Mouse (Mus musculus): ENCODE results near the gene Ptprj. TPM values are rescaled to one million over a fixed set of nuclear protein-coding genes. Genes with fewer than 3 reads are reported as not detected.

Gene Ptprj
- total and polyA plus RNA-seq, 3 experiments = 3.7 to 10.5 (median 7.4) TPM

DNA sequence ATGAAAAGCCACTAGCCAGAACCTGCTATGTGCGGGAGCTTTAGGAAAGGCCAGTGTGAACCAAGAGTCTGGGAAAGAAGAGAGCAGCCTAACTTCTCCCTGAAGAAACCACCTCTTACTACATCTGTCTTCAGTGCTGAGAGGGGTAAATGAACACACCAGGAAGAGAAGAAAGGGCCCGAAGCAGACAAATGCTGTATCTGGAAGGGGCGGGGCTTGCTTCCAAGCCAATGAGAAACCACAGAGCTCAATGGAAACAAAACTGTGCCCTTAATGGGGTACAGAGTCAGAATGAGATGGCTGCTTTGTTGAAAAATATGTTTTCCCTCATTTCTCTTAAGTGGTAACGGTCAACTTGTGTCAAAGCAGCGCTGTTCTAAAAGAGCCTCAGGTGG is 83.8 kb downstream of the Ptprj start:
- intact Hi-C loops (cut with DNase I) = no loop called here
- Histone ChIP-seq H3K9ac (ENCODE audit: low read depth, low read length) (no peak overlapping the region), H3K27ac (no peak overlapping the region), H3K27me3 (ENCODE audit: control insufficient read depth, insufficient read depth, low read length) (no peaks in the 10 kb centered on the region), H3K4me3 (no peak overlapping the region), H3K4me1 (ENCODE audit: control insufficient read depth, insufficient read depth, low read length) (peaks cover 3% of the 10 kb centered on the region), H3K36me3 (ENCODE audit: control insufficient read depth, insufficient read depth, low read length) (no peaks in the 10 kb centered on the region), H3K79me2 (replicated peaks; ENCODE audit: control insufficient read depth, insufficient read depth, low read length) (no peaks in the 10 kb centered on the region)
- no peak for DNase-seq
- WGBS = 84% methylated on average over 5 of the region's 5 CpGs
- TF ChIP-seq EP300 (IDR thresholded peaks at IDR 0.05; ENCODE audit: insufficient read depth, low read depth, low read length) (no peak), POLR2A (IDR thresholded peaks at IDR 0.05; ENCODE audit: insufficient read depth, low read depth, low read length) (no peak), CTCF (IDR thresholded peaks at IDR 0.05) (no peak)

DNA sequence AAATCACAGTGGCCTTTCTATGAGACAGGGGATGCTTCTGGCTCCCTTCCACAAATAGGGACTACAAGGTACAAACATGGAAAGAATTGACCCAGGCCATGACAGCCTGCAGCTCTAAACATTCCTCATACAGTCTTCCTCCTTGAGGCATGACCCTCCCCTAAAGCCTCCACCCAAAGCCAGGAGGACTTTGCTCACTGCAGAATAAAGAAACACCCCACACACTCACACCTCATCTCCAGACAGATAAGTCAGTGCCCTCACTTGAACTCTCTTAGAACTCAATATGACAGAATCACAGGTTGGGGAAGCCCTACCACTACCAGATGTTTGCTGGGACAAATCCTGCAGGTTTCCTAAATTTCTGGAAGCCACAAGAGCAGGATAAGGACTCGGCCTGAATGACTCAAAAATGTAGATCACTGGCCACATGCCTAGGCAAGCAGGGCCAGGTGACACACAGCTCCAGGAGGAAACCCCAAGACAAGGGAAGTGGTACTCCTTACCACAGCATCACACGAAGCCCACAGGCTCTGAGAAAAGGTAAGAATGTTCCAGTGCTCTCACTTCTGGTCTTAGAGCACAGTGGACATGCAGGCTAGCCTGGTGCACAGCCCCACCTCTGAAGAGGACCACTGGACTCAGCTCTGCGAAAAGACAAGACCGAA is 84.3 kb downstream of the Ptprj start:
- H3K36me3 ChIP-seq (ENCODE audit: control insufficient read depth, insufficient read depth, low read length) = no peaks in the 10 kb centered on the region
- peaks cover 3% of the 10 kb centered on the region for H3K4me1 ChIP-seq (ENCODE audit: control insufficient read depth, insufficient read depth, low read length)
- no peaks in the 10 kb centered on the region for H3K79me2 ChIP-seq (replicated peaks; ENCODE audit: control insufficient read depth, insufficient read depth, low read length)
- no peak overlapping the region for H3K4me3 ChIP-seq
- H3K9ac ChIP-seq (ENCODE audit: low read depth, low read length) = no peak overlapping the region
- TF ChIP-seq CTCF (IDR thresholded peaks at IDR 0.05) = no peak
- TF ChIP-seq EP300 (IDR thresholded peaks at IDR 0.05; ENCODE audit: insufficient read depth, low read depth, low read length) = no peak
- TF ChIP-seq POLR2A (IDR thresholded peaks at IDR 0.05; ENCODE audit: insufficient read depth, low read depth, low read length) = no peak
- WGBS = 74% methylated on average over 4 of the region's 4 CpGs
- H3K27me3 ChIP-seq (ENCODE audit: control insufficient read depth, insufficient read depth, low read length) = no peaks in the 10 kb centered on the region
- DNase-seq = no peak
- intact Hi-C loops (cut with DNase I) = no loop called here
- H3K27ac ChIP-seq = no peak overlapping the region

DNA sequence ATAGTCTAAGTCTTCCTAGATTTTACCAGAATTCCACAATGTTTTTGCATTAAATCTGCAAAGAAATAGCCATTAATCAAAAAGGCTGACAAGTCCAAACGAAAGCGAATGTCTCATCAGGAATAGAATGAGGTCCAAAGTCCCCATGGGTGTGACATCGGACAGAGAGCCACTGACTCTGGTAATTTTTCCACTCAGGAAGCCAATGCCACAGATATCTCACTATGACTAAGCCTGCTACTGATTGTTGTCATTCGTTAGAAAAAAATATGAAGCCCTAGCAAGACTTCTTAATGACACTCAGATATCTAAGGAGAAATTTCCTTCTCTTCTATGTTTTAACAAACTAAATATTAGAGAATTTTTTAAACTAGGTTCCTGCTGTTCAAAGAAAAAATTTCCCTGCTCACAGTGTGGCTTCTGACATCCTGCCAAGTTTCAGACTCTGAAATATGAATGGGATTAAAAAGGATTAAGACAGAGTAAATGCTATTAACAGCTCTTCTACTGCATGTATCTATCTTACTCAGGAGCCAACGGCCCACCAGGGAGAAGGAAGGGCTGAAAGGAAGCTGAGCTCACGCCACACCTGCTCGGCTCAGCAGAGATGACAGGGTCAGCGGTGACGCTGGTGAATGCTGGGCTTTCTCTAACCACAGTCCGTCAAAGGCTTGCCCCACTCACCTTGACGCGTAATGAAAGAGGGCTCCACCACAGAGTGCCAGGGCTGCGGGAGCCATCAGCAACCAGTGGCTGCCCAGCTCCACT is 90.0 kb downstream of the Ptprj start:
- H3K27me3 ChIP-seq (ENCODE audit: control insufficient read depth, insufficient read depth, low read length) = no peaks in the 10 kb centered on the region
- no peaks in the 10 kb centered on the region for H3K79me2 ChIP-seq (replicated peaks; ENCODE audit: control insufficient read depth, insufficient read depth, low read length)
- intact Hi-C loops (cut with DNase I) = no loop called here
- no peak overlapping the region for H3K4me3 ChIP-seq
- WGBS = 29% methylated on average over 13 of the region's 13 CpGs
- H3K4me1 ChIP-seq (ENCODE audit: control insufficient read depth, insufficient read depth, low read length) = peaks cover 6% of the 10 kb centered on the region
- TF ChIP-seq EP300 (IDR thresholded peaks at IDR 0.05; ENCODE audit: insufficient read depth, low read depth, low read length) = no peak
- no peak for TF ChIP-seq CTCF (IDR thresholded peaks at IDR 0.05)
- no peak for TF ChIP-seq POLR2A (IDR thresholded peaks at IDR 0.05; ENCODE audit: insufficient read depth, low read depth, low read length)
- no peaks in the 10 kb centered on the region; the same call in 1 of the 2 replicates for H3K36me3 ChIP-seq (ENCODE audit: control insufficient read depth, insufficient read depth, low read length)
- peak overlapping the region; percentile 53 for H3K9ac ChIP-seq (ENCODE audit: low read depth, low read length)
- H3K27ac ChIP-seq = peak overlapping the region; percentile 51
- no peak for DNase-seq

DNA sequence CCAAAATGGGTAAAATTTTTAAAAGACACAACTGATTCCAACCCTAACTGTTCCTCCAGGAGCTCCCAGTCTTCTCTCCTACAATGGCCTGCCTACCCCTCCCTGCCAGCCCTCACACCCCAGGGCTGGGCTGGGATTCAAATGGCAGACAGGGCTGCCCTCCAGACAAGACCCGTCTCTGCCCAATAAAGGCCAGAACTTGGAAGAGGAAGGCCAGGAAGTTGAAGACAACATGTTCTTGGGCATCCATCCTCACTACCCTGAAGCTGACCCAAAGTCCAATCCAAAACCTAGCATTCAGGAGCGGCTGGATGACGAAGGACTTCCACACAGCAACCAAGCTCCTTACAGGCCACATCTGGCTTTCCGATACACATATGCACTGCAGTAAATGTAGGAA is 90.6 kb downstream of the Ptprj start:
- H3K27me3 ChIP-seq (ENCODE audit: control insufficient read depth, insufficient read depth, low read length) = no peaks in the 10 kb centered on the region
- TF ChIP-seq POLR2A (IDR thresholded peaks at IDR 0.05; ENCODE audit: insufficient read depth, low read depth, low read length) (no peak), EP300 (IDR thresholded peaks at IDR 0.05; ENCODE audit: insufficient read depth, low read depth, low read length) (no peak), CTCF (IDR thresholded peaks at IDR 0.05) (no peak)
- no peaks in the 10 kb centered on the region; the same call in 1 of the 2 replicates for H3K36me3 ChIP-seq (ENCODE audit: control insufficient read depth, insufficient read depth, low read length)
- no peak overlapping the region for H3K9ac ChIP-seq (ENCODE audit: low read depth, low read length)
- DNase-seq = peak in 1 of 2 experiments; percentile 44
- 52% methylated on average over 4 of the region's 4 CpGs for WGBS
- H3K4me3 ChIP-seq = no peak overlapping the region
- H3K4me1 ChIP-seq (ENCODE audit: control insufficient read depth, insufficient read depth, low read length) = peaks cover 6% of the 10 kb centered on the region
- no peaks in the 10 kb centered on the region for H3K79me2 ChIP-seq (replicated peaks; ENCODE audit: control insufficient read depth, insufficient read depth, low read length)
- peak overlapping the region; percentile 51 for H3K27ac ChIP-seq
- intact Hi-C loops (cut with DNase I) = no loop called here

DNA sequence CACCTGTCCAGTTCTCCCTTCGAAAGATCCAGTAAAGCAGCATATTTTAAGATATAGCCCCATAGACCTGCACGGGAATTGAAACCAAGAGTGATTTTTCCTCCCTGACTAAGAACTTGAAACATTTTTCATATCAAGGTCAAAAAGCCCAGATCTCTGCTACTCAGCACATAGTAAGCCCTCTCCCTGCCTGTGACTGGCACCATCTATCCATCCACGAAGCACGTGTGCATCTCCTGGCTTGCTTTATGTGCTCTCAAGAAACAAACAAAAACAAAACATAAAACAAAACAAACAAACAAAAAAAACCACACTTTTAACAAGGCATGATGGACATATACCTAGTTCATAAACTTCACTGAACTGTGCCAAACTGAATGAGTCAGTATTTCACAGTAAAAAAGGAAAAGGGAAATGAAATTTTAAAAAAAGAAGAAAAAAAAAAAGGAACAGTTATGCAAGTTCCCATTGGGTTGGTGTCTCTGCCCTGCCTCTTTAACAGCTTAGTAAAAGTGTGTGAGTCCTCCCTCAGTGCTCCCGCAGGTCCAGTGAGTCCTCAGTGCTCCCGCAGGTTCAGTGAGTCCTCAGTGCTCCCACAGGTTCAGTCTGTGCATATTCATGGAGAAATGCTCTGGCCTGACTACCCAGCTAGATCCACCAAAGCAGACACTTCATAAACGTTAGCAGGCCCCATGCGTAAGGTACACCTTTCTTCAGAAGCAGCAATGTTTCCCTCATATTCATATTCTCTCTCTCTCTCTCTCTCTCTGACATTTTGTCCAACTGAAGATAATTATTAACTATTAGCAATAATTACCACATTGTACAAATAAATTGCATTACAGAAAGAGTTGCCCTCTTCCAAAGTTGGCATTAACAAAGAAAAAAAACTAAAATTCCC is 91.5 kb downstream of the Ptprj start:
- WGBS = 91% methylated on average over 8 of the region's 8 CpGs
- H3K4me1 ChIP-seq (ENCODE audit: control insufficient read depth, insufficient read depth, low read length) = peaks cover 6% of the 10 kb centered on the region
- H3K27ac ChIP-seq = no peak overlapping the region; the same call in 1 of the 2 replicates
- H3K4me3 ChIP-seq = no peak overlapping the region
- no peak for DNase-seq
- TF ChIP-seq CTCF (IDR thresholded peaks at IDR 0.05) (no peak), EP300 (IDR thresholded peaks at IDR 0.05; ENCODE audit: insufficient read depth, low read depth, low read length) (no peak), POLR2A (IDR thresholded peaks at IDR 0.05; ENCODE audit: insufficient read depth, low read depth, low read length) (no peak)
- no peak overlapping the region for H3K9ac ChIP-seq (ENCODE audit: low read depth, low read length)
- H3K36me3 ChIP-seq (ENCODE audit: control insufficient read depth, insufficient read depth, low read length) = no peaks in the 10 kb centered on the region; the same call in 1 of the 2 replicates
- H3K27me3 ChIP-seq (ENCODE audit: control insufficient read depth, insufficient read depth, low read length) = no peaks in the 10 kb centered on the region
- intact Hi-C loops (cut with DNase I) = no loop called here
- H3K79me2 ChIP-seq (replicated peaks; ENCODE audit: control insufficient read depth, insufficient read depth, low read length) = no peaks in the 10 kb centered on the region

Data from heart, adult 2 months (tissue).